In genomic region chr12:87266827-87267603, GRCm38 (mm10) we compare ENCODE assay signal across 8 mouse cellular contexts. TPM values are rescaled to one million over a fixed set of nuclear protein-coding genes. Genes with fewer than 3 reads are reported as not detected.
DNase-seq lines count a peak whose midpoint lies in the region; ATAC-seq lines count a peak whose summit lies in the region.

No protein-coding gene starts in this region.

- H3K79me2 ChIP-seq in macrophage (ENCODE audit: inconsistent target) = peaks cover 79% of the 10 kb centered on the region

- H3K4me1 ChIP-seq in hindbrain, embryonic 15.5 days (replicated peaks) = peaks cover 25% of the 10 kb centered on the region

- H3K36me3 ChIP-seq in hindbrain, embryonic 15.5 days = peaks cover 43% of the 10 kb centered on the region
- H3K36me3 ChIP-seq in macrophage (ENCODE audit: inconsistent target) = peaks cover 41% of the 10 kb centered on the region

- peak; percentile 76 for ATAC-seq in hindbrain, embryonic 15.5 days (ENCODE audit: low FRiP score, low read depth)

- peak overlapping the region; percentile 74 for H3K4me3 ChIP-seq in hindbrain, embryonic 15.5 days
- peak overlapping the region; percentile 98 for H3K4me3 ChIP-seq in macrophage (ENCODE audit: inconsistent target)

- peak overlapping the region; percentile 82 for H3K4me2 ChIP-seq in hindbrain, embryonic 15.5 days

- peak overlapping the region; percentile 93 for H3K27ac ChIP-seq in hindbrain, embryonic 15.5 days (replicated peaks)
- H3K27ac ChIP-seq in macrophage = peak overlapping the region; percentile 97

- H3K27me3 ChIP-seq in hindbrain, embryonic 15.5 days = no peaks in the 10 kb centered on the region

- peak; percentile 58 for DNase-seq in embryo, embryonic 10 days (ENCODE audit: low spot score)
- DNase-seq in embryo, embryonic 9.5 days (ENCODE audit: extremely low spot score) = no peak
- DNase-seq in urinary bladder, postnatal 25 days (ENCODE audit: low spot score) = peak; percentile 7
- DNase-seq in urinary bladder, adult 18-20 months (ENCODE audit: low spot score in 2 of 2) = no peak
- DNase-seq in cerebellum, adult 18-20 months = no peak
- DNase-seq in cerebellum, adult 8-10 months = no peak

- H3K9ac ChIP-seq in hindbrain, embryonic 15.5 days = peak overlapping the region; percentile 87

- no peaks in the 10 kb centered on the region for H3K9me3 ChIP-seq in hindbrain, embryonic 15.5 days

- under 1% methylated on average over 31 of the region's 31 CpGs for WGBS in hindbrain, embryonic 15.5 days
- under 1% methylated on average over 31 of the region's 31 CpGs for whole genome bisulfite sequencing in macrophage (ENCODE audit: missing documents)

RNA-seq across cellular contexts. Expression of gene Ahsa1, which starts 0.7 kb away (rescaled TPM):
- 208 and 221 TPM in 2 replicates for polyA plus RNA-seq in hindbrain, embryonic 15.5 days (2015; fragmentation: Nextera tagmentation; extraction: Ambion mirVana)
- 100 to 1,000 TPM in 3 of 26 experiments, 10 to 100 TPM in 23; 25.2 to 122 (median 54.0) TPM for total RNA-seq in macrophage (2018; cell fraction: chromatin; rRNA removed)
- 100 to 1,000 TPM; 179 to 317 (median 235) TPM for total RNA-seq in macrophage (2018; cell fraction: cytosol; rRNA removed)
- 100 to 1,000 TPM in 12 of 26 experiments, 10 to 100 TPM in 14; 64.5 to 239 (median 97.0) TPM for total RNA-seq in macrophage (2018; cell fraction: nucleus; rRNA removed)
- 198 to 597 TPM (median 364 TPM) in 3 replicates for polyA plus RNA-seq in macrophage (2018)

RNA-seq across cellular contexts. Expression of gene Vipas39, which starts 1.0 kb away (rescaled TPM):
- 52.2 and 55.2 TPM in 2 replicates for polyA plus RNA-seq in hindbrain, embryonic 15.5 days (2015; fragmentation: Nextera tagmentation; extraction: Ambion mirVana)
- total RNA-seq in macrophage (2018; cell fraction: chromatin; rRNA removed) = 100 to 1,000 TPM in 20 of 26 experiments, 10 to 100 TPM in 6; 59.7 to 286 (median 145) TPM
- 100 to 1,000 TPM in 18 of 26 experiments, 10 to 100 TPM in 8; 86.9 to 143 (median 107) TPM for total RNA-seq in macrophage (2018; cell fraction: cytosol; rRNA removed)
- 100 to 1,000 TPM in 10 of 26 experiments, 10 to 100 TPM in 16; 57.2 to 164 (median 87.3) TPM for total RNA-seq in macrophage (2018; cell fraction: nucleus; rRNA removed)
- polyA plus RNA-seq in macrophage (2018) = 106 to 155 TPM (median 136 TPM) in 3 replicates

RNA-seq across cellular contexts. Expression of gene Noxred1, which starts 28.5 kb away (rescaled TPM):
- 1.1 and 1.2 TPM in 2 replicates for polyA plus RNA-seq in hindbrain, embryonic 15.5 days (2015; fragmentation: Nextera tagmentation; extraction: Ambion mirVana)
- 10 to 100 TPM in 3 of 26 experiments, 1 to 10 TPM in 21, under 1 TPM in 1, not detected in 1; 1.00 to 15.3 (median 2.7) TPM for total RNA-seq in macrophage (2018; cell fraction: chromatin; rRNA removed)
- total RNA-seq in macrophage (2018; cell fraction: cytosol; rRNA removed) = under 1 TPM; 0.05 to 0.35 (median 0.24) TPM
- 1 to 10 TPM in 19 of 26 experiments, under 1 TPM in 7; 0.54 to 8.8 (median 2.0) TPM for total RNA-seq in macrophage (2018; cell fraction: nucleus; rRNA removed)
- 0.31 to 0.40 TPM (median 0.32 TPM) in 3 replicates for polyA plus RNA-seq in macrophage (2018)

RNA-seq across cellular contexts. Expression of gene Ism2, which starts 32.5 kb away (rescaled TPM):
- polyA plus RNA-seq in hindbrain, embryonic 15.5 days (2015; fragmentation: Nextera tagmentation; extraction: Ambion mirVana) = 1.7 and 1.9 TPM in 2 replicates
- under 1 TPM in 5 of 26 experiments, not detected in 21; 0.36 to 0.49 (median 0.45) TPM for total RNA-seq in macrophage (2018; cell fraction: chromatin; rRNA removed)
- under 1 TPM in 19 of 26 experiments, not detected in 7; 0.05 to 0.27 (median 0.14) TPM for total RNA-seq in macrophage (2018; cell fraction: cytosol; rRNA removed)
- total RNA-seq in macrophage (2018; cell fraction: nucleus; rRNA removed) = 1 to 10 TPM in 1 of 26 experiments, under 1 TPM in 9, not detected in 16; 0.17 to 3.4 (median 0.53) TPM
- polyA plus RNA-seq in macrophage (2018) = 0.19 TPM in 1 of 3 replicates, not detected in the others

Comparison
In these comparisons a context has a peak if more than half of its experiments do, and no peak if none do; other contexts are left out.
1. DNase-seq: peak in embryo, embryonic 10 days (single experiment) and urinary bladder, postnatal 25 days (single experiment); none in embryo, embryonic 9.5 days (single experiment), urinary bladder, adult 18-20 months (0 of 2), cerebellum, adult 18-20 months (0 of 2) and cerebellum, adult 8-10 months (single experiment).